Mouse (Mus musculus) midbrain, embryonic 10.5 days (tissue): ENCODE measurements around the gene Gm11127. TPM values are rescaled to one million over a fixed set of nuclear protein-coding genes. Genes with fewer than 3 reads are reported as not detected.
A peak's percentile ranks its signal among the peaks of the same experiment; 100 is the strongest.
"Not testable (repeated sequence)": the region's sequence is repeated elsewhere in the genome, so short reads cannot be mapped to it uniquely, and the experiment has no call there.

ENCODE experiments used
- DNase-seq: peaks from one replicate; pipeline ENCODE4 v3.0.0-alpha.2; 2017; ENCODE audit warnings: low spot score
- H3K27ac ChIP-seq: fragments of 300-500 bp; sonication (generic); replicated peaks from 2 replicates; pipeline ENCODE4 v1.5.1; 2016; ENCODE audit warnings: mild to moderate bottlenecking
- H3K27me3 ChIP-seq: fragments of 300-500 bp; sonication (generic); 2 replicates; pipeline ENCODE4 v1.6.1; 2016; ENCODE audit warnings: low read depth, mild to moderate bottlenecking; ENCODE audit not compliant: poor library complexity, severe bottlenecking
- H3K36me3 ChIP-seq: fragments of 300-500 bp; sonication (generic); 2 replicates; pipeline ENCODE4 v1.6.1; 2016; ENCODE audit warnings: mild to moderate bottlenecking, moderate library complexity
- H3K4me1 ChIP-seq: fragments of 300-500 bp; sonication (generic); 2 replicates; pipeline ENCODE4 v1.6.1; 2016
- H3K4me3 ChIP-seq: fragments of 300-500 bp; sonication (generic); 2 replicates; pipeline ENCODE4 v1.5.1; 2016; ENCODE audit warnings: mild to moderate bottlenecking, moderate library complexity
- H3K9me3 ChIP-seq: fragments of 300-500 bp; sonication (generic); replicated peaks from 2 replicates; pipeline ENCODE4 v1.6.1; 2016; ENCODE audit warnings: mild to moderate bottlenecking
- WGBS: fragments of 180-500 bp; shearing (Covaris S2); methylation state at CpG from one replicate; pipeline ENCODE4 v1.1.7; 2016; 5-methylcytosine and 5-hydroxymethylcytosine counted together
- polyA plus RNA-seq: library from polyadenylated mRNA; unstranded; fragments of >200 nt; fragmentation: Nextera tagmentation; extraction: Ambion mirVana; gene quantifications from 2 replicates; pipeline ENCODE4 v1.2.1, GENCODE M21; 2016

The Gm11127 gene
- not detected in 2 replicates for polyA plus RNA-seq

DNA sequence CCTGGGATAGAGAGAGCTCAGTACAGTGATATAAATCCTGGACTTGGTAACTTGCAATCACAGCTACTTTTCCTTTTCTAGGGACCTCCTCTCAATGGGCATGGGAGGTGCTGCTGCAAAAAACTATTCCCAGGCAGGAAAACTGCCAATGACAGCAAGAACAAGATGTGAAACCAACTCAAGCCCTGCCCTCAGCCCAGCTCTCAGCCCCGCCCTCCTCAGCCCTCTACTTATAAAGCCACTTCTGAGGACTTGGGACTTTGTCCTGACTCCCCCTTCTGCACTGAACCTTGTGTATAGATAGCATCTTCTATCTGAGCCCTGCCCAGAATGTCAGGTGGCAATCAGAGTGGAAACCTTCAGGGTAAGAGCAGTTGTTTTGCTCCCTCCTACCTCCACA, at the start of gene Gm11127:
TSS of gene Gm11127 (minus strand) at position 10 of the 400 bp plus-strand sequence.
- H3K27me3 ChIP-seq, H3K36me3 ChIP-seq, H3K4me1 ChIP-seq, H3K9me3 ChIP-seq, DNase-seq, H3K4me3 ChIP-seq, H3K27ac ChIP-seq: not testable (repeated sequence)
- 60% methylated on average over 1 of the region's 1 CpGs for WGBS

DNA sequence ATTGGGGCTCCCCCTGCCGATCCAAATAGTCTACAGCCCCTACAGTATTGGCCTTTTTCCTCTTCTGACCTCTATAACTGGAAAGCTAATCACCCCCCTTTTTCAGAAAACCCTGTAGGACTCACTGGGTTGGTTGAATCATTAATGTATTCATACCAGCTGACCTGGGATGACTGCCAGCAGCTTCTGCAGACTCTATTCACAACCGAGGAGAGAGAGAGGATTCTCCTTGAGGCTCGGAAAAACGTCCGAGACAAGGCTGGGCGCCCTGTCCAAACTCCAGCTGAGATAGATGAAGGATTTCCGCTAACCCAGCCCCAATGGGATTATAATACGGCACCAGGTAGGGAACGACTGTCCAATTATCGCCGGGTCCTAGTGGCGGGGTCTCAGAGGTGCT, 43.9 kb upstream of the Gm11127 start:
- WGBS = 93% methylated on average over 12 of the region's 12 CpGs
- DNase-seq, H3K27ac ChIP-seq, H3K36me3 ChIP-seq, H3K4me1 ChIP-seq, H3K9me3 ChIP-seq, H3K27me3 ChIP-seq, H3K4me3 ChIP-seq: not testable (repeated sequence)

DNA sequence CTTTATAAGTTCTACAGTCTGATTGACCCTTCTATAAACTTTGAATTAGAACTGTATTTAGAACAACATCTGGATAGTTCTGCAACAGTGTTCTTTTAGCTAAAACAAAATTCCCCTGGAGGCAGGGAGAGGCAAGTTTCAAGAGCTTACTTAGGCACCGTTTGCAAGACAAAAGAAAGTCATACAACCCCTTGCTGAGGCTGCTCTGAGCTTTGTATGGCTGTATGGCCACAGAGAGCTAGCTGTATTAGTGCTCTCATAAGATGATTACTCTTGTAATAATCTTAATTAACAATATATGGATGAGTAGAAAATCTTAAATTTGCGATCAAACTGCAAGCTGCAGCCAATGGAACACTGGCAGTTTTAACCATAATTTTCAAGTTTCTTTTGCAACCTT, 41.4 kb upstream of the Gm11127 start:
- DNase-seq = peak; percentile 2
- H3K4me3 ChIP-seq, H3K4me1 ChIP-seq, H3K9me3 ChIP-seq, H3K27me3 ChIP-seq, H3K36me3 ChIP-seq, H3K27ac ChIP-seq: not testable (repeated sequence)
- WGBS = 48% methylated on average over 2 of the region's 2 CpGs

GRCm38 (mm10) chr17:36093936-36094335, 35.8 kb upstream of the Gm11127 start:
- H3K27me3 ChIP-seq = no peaks in the 10 kb centered on the region
- DNase-seq = no peak
- H3K36me3 ChIP-seq = no peaks in the 10 kb centered on the region
- H3K4me1 ChIP-seq = 0 out of 2 replicates have a peak, but pooled peaks cover 3% of the 10 kb centered on the region
- H3K9me3 ChIP-seq = no peaks in the 10 kb centered on the region
- no peak overlapping the region for H3K27ac ChIP-seq
- no peak overlapping the region for H3K4me3 ChIP-seq
- 25% methylated on average over 3 of the region's 3 CpGs for WGBS

DNA sequence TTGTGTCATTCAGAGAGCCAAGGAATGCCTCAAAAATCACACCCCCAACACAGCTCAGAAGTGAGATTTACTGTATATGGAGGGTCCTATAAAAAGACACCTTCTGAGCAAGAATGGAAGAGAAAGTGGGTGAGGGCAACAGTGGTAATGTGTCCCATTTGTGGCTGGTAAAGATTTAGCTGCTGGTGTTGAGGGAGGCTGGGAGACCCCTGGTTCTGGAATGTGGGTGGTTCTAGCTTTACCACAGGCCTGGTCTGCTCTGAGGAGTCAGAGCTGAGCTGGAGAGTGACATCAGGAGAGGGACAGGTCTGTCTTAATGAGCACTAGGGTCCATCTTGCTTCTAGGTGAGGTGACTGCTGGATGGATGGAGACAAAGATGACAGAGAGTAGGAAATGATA, 34.3 kb upstream of the Gm11127 start:
- not testable (repeated sequence) for H3K4me3 ChIP-seq, DNase-seq, H3K27me3 ChIP-seq, H3K36me3 ChIP-seq, H3K9me3 ChIP-seq, H3K4me1 ChIP-seq, H3K27ac ChIP-seq

DNA sequence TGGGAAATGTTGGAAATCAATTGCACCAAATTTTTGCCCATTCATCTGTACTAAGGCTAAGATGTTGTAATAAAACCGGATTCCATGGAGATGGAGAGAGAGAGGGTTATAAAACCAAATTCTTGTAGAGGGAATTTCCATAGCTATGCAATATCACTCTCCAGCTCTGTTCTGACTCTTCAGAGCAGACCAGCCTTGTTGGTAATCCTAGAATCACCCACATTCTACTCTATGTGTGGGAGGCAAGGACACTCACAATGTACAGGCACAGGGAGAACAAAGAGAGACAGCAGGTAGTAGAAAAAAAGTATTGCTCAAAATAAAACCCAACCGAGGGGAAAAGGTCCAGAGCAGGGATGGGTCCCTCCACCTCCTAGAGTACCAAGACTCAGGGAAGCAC, 33.8 kb upstream of the Gm11127 start:
- H3K27ac ChIP-seq, H3K36me3 ChIP-seq, DNase-seq, H3K9me3 ChIP-seq, H3K4me3 ChIP-seq, H3K4me1 ChIP-seq, H3K27me3 ChIP-seq: not testable (repeated sequence)
- no CpG with 5 or more reads among the region's 2 CpGs for WGBS

- DNase-seq = peak; percentile 4
- H3K4me3 ChIP-seq, H3K36me3 ChIP-seq, H3K27ac ChIP-seq, H3K9me3 ChIP-seq: not testable (repeated sequence)
- H3K4me1 ChIP-seq = peaks cover 18% of the 10 kb centered on the region
- 70% methylated on average over 1 of the region's 1 CpGs for WGBS
- peaks cover 41% of the 10 kb centered on the region for H3K27me3 ChIP-seq
These were observed 27.8 kb upstream of the Gm11127 start for GRCm38 (mm10) chr17:36085976-36086375.

DNA sequence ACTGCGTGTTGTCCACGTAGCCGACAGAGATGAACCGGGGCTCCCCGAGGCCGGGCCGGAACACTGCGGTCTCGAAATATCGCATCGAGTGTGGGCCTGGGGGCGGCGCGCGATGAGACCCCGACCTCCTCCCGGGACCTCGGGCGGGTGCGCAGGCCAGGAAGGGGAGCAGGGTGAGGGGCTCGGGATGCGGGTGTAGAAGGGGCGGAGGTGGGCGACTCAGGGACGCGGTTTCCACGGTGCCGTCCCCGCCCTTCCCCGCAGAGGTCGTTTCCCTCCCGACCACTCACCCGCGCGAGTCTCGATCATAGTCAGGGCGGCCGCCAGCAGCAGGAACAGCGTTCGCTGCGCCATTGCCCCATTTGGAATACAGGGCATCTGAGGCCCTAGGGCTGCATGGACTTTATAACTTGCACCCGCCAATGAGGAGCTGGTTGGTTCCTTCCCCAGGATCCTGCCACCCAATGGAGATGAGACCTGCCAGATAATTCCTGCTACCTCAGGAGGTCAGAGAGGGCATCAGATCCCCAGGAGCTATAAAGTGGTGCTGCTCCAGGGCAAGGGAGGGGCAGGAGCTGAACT, 25.8 kb upstream of the Gm11127 start:
- Histone ChIP-seq H3K27ac (peak overlapping the region; percentile 87), H3K4me3 (peak overlapping the region; percentile 74), H3K27me3 (peaks cover 41% of the 10 kb centered on the region), H3K36me3 (no peaks in the 10 kb centered on the region), H3K9me3 (no peaks in the 10 kb centered on the region), H3K4me1 (peaks cover 18% of the 10 kb centered on the region)
- under 1% methylated on average over 42 of the region's 42 CpGs for WGBS
- no peak for DNase-seq

- H3K4me3 ChIP-seq = peak overlapping the region; percentile 74
- under 1% methylated on average over 46 of the region's 46 CpGs for WGBS
- DNase-seq = peak; percentile 77
- peak overlapping the region; percentile 87 for H3K27ac ChIP-seq
- H3K9me3 ChIP-seq = no peaks in the 10 kb centered on the region
- peaks cover 41% of the 10 kb centered on the region for H3K27me3 ChIP-seq
- peaks cover 18% of the 10 kb centered on the region for H3K4me1 ChIP-seq
- H3K36me3 ChIP-seq = no peaks in the 10 kb centered on the region
These were observed 25.2 kb upstream of the Gm11127 start for GRCm38 (mm10) chr17:36083266-36083869.

DNA sequence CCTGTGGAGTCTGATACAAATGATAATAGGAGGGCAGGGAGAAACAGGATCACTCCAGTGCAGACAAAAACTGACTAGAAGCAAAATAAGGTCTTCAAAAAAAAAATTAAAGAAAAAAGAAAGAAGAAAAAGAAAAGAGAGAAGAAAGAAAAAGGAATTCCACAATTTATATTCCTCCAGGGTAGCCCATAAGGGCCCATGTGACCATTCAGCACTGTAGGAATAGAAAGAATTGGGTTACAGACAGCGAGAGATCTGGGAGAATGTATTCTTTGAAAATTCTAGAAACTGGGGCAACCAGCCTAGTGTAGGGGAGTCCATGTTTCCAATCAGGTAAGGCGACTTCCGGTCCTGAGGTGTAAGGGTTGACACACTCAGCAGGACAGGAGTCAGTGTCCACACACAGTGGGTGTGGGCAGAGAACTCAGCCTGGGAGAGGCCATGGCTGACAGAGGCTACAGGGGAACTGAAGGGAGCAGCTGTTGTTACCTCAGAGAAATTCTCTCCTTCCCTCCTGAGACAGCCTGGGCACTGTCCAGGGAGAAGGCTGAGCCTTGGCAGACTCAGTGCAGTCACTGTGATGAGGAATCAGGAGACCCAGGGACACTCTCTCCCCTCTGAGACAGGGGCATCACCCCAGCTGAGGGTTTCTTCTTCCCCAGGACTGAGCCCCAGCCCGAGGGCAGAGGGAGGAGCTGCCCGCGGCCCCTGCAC, 24.5 kb upstream of the Gm11127 start:
- peaks cover 18% of the 10 kb centered on the region for H3K4me1 ChIP-seq
- not testable (repeated sequence) for H3K27ac ChIP-seq, H3K9me3 ChIP-seq, H3K36me3 ChIP-seq
- 30% methylated on average over 6 of the region's 6 CpGs for WGBS
- H3K4me3 ChIP-seq = peak overlapping the region; percentile 74
- DNase-seq = peak; percentile 13
- peaks cover 41% of the 10 kb centered on the region for H3K27me3 ChIP-seq

GRCm38 (mm10) chr17:36081901-36082300, 23.7 kb upstream of the Gm11127 start:
- H3K4me3 ChIP-seq, H3K36me3 ChIP-seq, H3K9me3 ChIP-seq, H3K27ac ChIP-seq, DNase-seq: not testable (repeated sequence)
- peaks cover 18% of the 10 kb centered on the region for H3K4me1 ChIP-seq
- peaks cover 41% of the 10 kb centered on the region for H3K27me3 ChIP-seq

DNA sequence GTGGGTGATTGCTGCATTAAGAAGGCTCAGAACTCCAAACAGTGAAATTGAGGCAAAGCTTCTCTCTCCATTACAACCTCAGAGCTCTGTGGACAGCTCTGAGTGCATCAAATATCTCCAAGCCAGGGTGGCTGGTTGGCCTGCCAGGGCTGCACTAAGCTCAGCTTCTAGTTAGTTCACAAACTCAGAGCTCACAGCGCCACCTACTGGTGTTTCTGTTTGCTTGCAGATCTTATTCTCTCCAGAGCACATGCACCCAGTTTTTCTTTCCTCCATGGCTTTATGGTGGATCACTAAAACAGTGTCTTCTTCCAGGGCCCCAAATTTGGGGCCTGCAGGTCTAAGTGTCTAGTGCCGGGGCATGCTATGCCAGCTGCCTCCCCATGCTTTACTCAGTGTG, 2.7 kb upstream of the Gm11127 start:
- DNase-seq = peak; percentile 76
- no peaks in the 10 kb centered on the region for H3K36me3 ChIP-seq
- H3K9me3 ChIP-seq = no peaks in the 10 kb centered on the region
- H3K4me3 ChIP-seq = no peak overlapping the region
- no peak overlapping the region for H3K27ac ChIP-seq
- no peaks in the 10 kb centered on the region for H3K27me3 ChIP-seq
- H3K4me1 ChIP-seq = no peaks in the 10 kb centered on the region
- WGBS = 32% methylated on average over 2 of the region's 2 CpGs

- not testable (repeated sequence) for H3K27ac ChIP-seq, H3K27me3 ChIP-seq, H3K4me1 ChIP-seq, DNase-seq, H3K4me3 ChIP-seq, H3K36me3 ChIP-seq, H3K9me3 ChIP-seq
- 89% methylated on average over 25 of the region's 25 CpGs for WGBS
These were observed 244 bp downstream of the Gm11127 start for GRCm38 (mm10) chr17:36057927-36058326.
